Mouse (Mus musculus) heart, embryonic 13.5 days (tissue): ENCODE measurements around the gene Erf. TPM values are rescaled to one million over a fixed set of nuclear protein-coding genes. Genes with fewer than 3 reads are reported as not detected.
"Not testable (repeated sequence)": the region's sequence is repeated elsewhere in the genome, so short reads cannot be mapped to it uniquely, and the experiment has no call there.

Experiments used
- ATAC-seq: fragments of 200-750 bp; cut with Nextera tagmentation; 2 replicates; pipeline ENCODE4 v1.8.0; 2017; ENCODE audit warnings: moderate TSS enrichment; ENCODE audit not compliant: insufficient number of reproducible peaks, low FRiP score, low TSS enrichment; ENCODE audit errors: extremely low read depth
- H3K27ac ChIP-seq: fragments of 300-500 bp; sonication (generic); replicated peaks from 2 replicates; pipeline ENCODE4 v1.5.1; 2015; ENCODE audit warnings: moderate library complexity, mild to moderate bottlenecking, inconsistent platforms
- H3K27me3 ChIP-seq: fragments of 300-500 bp; sonication (generic); replicated peaks from 2 replicates; pipeline ENCODE4 v1.6.1; 2015; ENCODE audit warnings: mild to moderate bottlenecking, inconsistent platforms
- H3K36me3 ChIP-seq: fragments of 300-500 bp; sonication (generic); 2 replicates; pipeline ENCODE4 v1.6.1; 2015; ENCODE audit warnings: mild to moderate bottlenecking, inconsistent platforms
- H3K4me1 ChIP-seq: fragments of 300-500 bp; sonication (generic); 2 replicates; pipeline ENCODE4 v1.6.1; 2015; ENCODE audit warnings: inconsistent platforms
- H3K4me2 ChIP-seq: fragments of 300-500 bp; sonication (generic); 2 replicates; pipeline ENCODE4 v1.6.1; 2015; ENCODE audit warnings: inconsistent platforms, mild to moderate bottlenecking, moderate library complexity
- H3K4me3 ChIP-seq: fragments of 300-500 bp; sonication (generic); 2 replicates; pipeline ENCODE4 v1.5.1; 2015; ENCODE audit warnings: moderate library complexity, mild to moderate bottlenecking, inconsistent platforms
- H3K9ac ChIP-seq: fragments of 300-500 bp; sonication (generic); 2 replicates; pipeline ENCODE4 v1.6.1; 2015; ENCODE audit warnings: inconsistent platforms, mild to moderate bottlenecking, moderate library complexity
- H3K9me3 ChIP-seq: fragments of 300-500 bp; sonication (generic); 2 replicates; pipeline ENCODE4 v1.6.1; 2016; ENCODE audit warnings: inconsistent platforms
- WGBS: fragments of 180-500 bp; shearing (Covaris S2); methylation state at CpG from one replicate; pipeline ENCODE4 v1.1.7; 2015; ENCODE audit warnings: mixed read lengths; 5-methylcytosine and 5-hydroxymethylcytosine counted together
- polyA plus RNA-seq: library from polyadenylated mRNA; unstranded; fragments of >200 nt; fragmentation: Nextera tagmentation; extraction: Ambion mirVana; gene quantifications from 2 replicates; pipeline ENCODE4 v1.2.1, GENCODE M21; 2015

Gene Erf
- polyA plus RNA-seq, 1 experiment from 2014 or later = 11.2 TPM

DNA sequence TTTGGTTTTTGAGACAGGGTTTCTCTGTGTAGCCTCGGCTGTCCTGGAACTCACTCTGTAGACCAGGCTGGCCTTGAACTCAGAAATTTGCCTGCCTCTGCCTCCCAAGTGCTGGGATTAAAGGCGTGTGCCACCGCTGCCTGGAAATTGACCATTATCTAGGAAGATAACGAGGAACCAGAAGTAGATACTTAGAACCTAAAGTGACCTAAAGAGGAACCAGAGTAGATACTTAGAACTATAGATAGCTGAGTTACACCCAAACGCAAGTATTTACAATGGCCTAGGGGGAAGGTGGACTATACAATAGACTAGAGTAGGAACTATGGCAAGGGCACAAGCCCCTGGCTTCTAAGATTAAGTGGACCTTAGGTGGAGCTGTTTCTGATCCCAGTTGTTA, 15.2 kb upstream of the Erf start:
- H3K27ac ChIP-seq, H3K4me3 ChIP-seq, H3K4me2 ChIP-seq, H3K9me3 ChIP-seq, H3K27me3 ChIP-seq, ATAC-seq, H3K36me3 ChIP-seq, H3K9ac ChIP-seq: not testable (repeated sequence)
- peaks cover 37% of the 10 kb centered on the region for H3K4me1 ChIP-seq
- WGBS = 67% methylated on average over 5 of the region's 5 CpGs

DNA sequence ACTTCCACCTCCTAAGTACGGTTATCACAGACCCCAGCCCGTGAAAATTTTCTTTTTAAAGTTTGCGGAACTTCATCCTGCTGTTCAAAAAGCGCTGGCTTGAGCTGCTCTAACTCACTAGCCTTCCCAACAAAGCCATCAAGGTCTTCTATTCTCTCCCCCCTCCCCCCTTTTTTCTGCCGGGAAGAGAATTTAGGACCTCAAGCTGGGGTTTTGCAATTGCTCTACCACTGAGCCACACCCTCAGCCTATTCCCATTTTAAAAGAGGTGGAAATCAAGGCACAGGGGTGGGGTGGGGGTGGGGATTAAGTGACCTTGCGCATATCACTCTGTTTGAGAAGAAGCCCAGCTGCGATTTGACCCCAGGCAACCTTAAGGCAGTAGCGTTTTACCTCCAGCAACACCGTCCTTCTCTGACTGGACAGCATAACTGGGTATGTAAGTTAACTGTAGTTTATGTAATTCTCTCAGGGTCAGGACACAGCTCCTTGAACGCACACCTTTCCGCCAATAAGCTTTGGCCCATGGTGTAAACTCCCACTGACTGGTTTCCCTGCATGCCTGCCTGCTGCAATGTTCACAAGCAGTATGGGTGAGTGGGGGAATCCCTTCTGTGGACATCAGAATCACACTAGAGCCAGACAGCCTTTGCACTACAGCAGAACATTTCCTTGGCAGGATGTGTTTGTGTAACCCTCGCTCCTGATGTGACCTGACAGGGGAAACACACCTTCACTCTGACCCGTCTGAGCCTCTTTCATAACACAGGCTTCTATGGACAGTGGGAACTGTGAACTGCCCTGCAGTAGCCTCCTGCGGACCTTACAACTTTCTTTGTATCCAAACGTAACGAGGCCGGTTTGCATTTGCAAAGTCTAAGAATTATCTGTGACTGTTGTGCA, 13.7 kb upstream of the Erf start:
- no peak for ATAC-seq
- H3K9ac ChIP-seq = peak overlapping the region; percentile 7; the same call in 1 of the 2 replicates
- WGBS = 36% methylated on average over 17 of the region's 17 CpGs

DNA sequence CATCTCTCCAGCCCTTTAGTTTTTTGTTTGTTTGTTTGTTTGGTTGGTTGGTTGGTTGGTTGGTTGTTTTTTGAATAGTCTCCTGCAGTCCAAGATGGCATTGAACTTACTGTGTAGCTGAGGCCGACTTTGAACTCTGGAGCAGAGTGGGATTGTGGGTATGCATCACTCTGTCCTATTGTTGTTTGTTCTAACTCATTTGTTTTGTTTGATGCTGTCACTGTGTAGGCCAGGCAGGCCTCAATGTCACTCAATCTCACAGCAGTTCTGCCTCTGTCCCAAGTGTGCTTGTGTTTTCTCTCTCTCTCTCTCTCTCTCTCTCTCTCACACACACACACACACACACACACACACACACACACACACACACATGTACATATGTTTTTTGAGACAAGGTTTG, 11.3 kb upstream of the Erf start:
- no peak overlapping the region for H3K4me3 ChIP-seq
- H3K36me3 ChIP-seq = no peaks in the 10 kb centered on the region
- 80% methylated on average over 1 of the region's 1 CpGs for WGBS
- ATAC-seq = no peak
- H3K27ac ChIP-seq = no peak overlapping the region
- no peak overlapping the region for H3K4me2 ChIP-seq
- H3K9me3 ChIP-seq = no peaks in the 10 kb centered on the region
- H3K9ac ChIP-seq = no peak overlapping the region
- H3K27me3 ChIP-seq = no peaks in the 10 kb centered on the region
- H3K4me1 ChIP-seq = peaks cover 13% of the 10 kb centered on the region

More for the DNA sequence above, 13.7 kb upstream of the Erf start:
- Histone ChIP-seq H3K36me3 (no peaks in the 10 kb centered on the region), H3K4me2 (no peak overlapping the region), H3K4me1 (peaks cover 21% of the 10 kb centered on the region), H3K9me3 (no peaks in the 10 kb centered on the region), H3K27me3 (no peaks in the 10 kb centered on the region), H3K4me3 (no peak overlapping the region), H3K27ac (no peak overlapping the region)

DNA sequence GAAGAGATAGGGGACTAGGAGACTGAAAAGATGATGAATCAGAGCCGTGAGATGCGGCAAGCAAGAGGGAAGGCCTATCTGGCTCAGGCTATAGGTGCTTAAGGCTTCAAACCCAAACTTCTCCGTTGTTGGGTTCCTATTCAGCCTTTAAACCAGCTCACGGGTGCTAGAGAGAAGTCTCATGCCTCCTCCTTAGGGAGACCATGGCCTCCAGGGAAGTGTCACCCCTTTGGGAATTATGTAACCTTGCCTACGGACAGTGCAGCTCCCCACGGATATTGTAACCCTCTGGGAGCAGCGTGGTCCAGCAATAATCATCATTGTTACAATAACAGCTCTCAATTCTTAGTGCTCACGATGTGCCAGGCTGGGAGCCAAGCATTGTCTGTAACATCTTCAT, 1.3 kb upstream of the Erf start:
- H3K4me2 ChIP-seq = peak overlapping the region; percentile 96
- no peaks in the 10 kb centered on the region for H3K9me3 ChIP-seq
- H3K4me1 ChIP-seq = peaks cover 33% of the 10 kb centered on the region
- H3K27me3 ChIP-seq = no peaks in the 10 kb centered on the region
- WGBS = 20% methylated on average over 8 of the region's 8 CpGs
- H3K36me3 ChIP-seq = no peaks in the 10 kb centered on the region
- H3K27ac ChIP-seq = peak overlapping the region; percentile 100
- ATAC-seq = no peak
- peak overlapping the region; percentile 99 for H3K4me3 ChIP-seq
- peak overlapping the region; percentile 100 for H3K9ac ChIP-seq

DNA sequence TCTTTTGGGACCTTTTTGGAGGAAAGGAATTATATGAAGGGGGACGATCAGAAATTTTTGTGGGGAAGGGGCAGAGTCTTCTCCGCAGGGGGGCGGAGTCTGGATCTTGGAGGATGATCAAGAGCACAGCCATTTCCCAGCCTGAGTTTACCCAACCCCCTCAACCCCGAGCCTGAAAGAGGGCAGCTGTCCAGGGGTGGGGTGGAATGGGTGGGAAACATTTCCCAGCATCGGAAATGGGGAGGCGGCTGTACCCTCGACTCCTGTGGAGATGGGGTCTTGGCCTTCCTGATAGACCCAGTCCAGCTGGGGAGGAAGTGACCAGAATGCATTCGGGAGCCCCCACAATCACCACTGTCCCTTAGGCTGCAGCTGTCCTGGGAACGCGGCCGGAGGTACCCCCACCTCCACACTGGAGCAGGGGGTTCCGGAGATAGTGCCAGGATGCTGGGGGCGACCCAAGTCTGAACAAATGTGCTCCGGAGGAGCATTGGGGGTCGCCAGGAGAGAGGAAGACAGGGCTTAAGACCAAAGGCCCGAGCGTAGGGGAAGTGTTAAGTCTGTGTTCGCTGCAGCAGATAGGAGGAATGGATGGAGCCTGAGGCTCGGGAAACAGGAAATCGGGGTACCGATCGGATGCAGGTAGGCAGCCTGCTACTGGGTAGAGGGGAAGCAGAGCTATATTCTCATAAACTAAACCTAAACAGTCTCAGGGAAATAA, 670 bp upstream of the Erf start:
- 2% methylated on average over 22 of the region's 22 CpGs for WGBS
- Histone ChIP-seq H3K27ac (peak overlapping the region; percentile 100), H3K4me1 (peaks cover 39% of the 10 kb centered on the region), H3K9ac (peak overlapping the region; percentile 100), H3K9me3 (no peaks in the 10 kb centered on the region), H3K36me3 (peaks cover under 1% of the 10 kb centered on the region; the same call in 1 of the 2 replicates), H3K4me2 (peak overlapping the region; percentile 96), H3K27me3 (no peaks in the 10 kb centered on the region), H3K4me3 (peak overlapping the region; percentile 99)
- ATAC-seq = no peak

DNA sequence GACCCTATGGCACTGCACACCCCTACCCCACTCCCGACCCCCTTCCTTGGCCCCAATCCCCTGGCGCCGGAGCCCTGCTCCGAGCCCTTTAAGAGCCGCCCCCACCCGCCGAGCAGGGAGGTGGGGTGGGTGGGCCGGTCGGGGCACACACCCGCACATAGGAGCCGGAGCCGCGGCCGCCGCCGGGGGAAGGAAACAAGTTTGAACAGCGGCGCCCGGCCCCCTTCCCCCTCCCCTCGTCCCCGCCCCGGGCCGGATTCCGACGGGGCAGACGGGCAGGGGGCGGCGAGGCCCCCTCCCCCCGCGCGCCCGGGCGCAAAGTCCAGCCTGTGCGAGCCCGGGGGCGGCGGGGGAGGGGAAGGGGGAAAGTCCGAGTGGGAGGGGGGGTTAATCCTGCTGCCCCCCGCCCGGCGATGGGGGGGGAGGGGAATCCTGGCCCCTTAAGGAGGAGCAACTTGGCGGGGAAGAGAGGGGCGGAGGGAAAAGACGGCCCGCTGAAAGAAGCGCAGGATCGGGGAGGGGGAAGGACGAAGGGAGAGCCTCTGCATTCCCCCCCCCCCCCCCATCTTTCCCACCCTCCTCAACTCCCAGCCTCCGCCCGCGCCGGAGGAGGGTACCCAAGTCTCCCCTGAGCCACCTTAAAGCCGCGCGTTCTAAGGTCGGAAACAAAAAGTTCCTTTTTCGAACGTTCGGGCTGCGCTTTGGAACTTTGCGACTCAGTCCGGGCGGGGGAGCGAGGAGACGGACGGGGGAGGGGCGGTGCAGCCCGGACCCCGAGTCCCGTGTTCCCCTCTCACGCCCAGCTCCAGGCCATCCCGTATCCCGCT, 1.0 kb downstream of the Erf start:
- Histone ChIP-seq H3K9me3 (no peaks in the 10 kb centered on the region), H3K4me1 (peaks cover 56% of the 10 kb centered on the region), H3K27me3 (no peaks in the 10 kb centered on the region), H3K27ac (peak overlapping the region; percentile 100), H3K4me2 (peak overlapping the region; percentile 96), H3K9ac (peak overlapping the region; percentile 100), H3K36me3 (peaks cover 18% of the 10 kb centered on the region), H3K4me3 (peak overlapping the region; percentile 99)
- WGBS = under 1% methylated on average over 38 of the region's 73 CpGs
- peak; percentile 37 for ATAC-seq

DNA sequence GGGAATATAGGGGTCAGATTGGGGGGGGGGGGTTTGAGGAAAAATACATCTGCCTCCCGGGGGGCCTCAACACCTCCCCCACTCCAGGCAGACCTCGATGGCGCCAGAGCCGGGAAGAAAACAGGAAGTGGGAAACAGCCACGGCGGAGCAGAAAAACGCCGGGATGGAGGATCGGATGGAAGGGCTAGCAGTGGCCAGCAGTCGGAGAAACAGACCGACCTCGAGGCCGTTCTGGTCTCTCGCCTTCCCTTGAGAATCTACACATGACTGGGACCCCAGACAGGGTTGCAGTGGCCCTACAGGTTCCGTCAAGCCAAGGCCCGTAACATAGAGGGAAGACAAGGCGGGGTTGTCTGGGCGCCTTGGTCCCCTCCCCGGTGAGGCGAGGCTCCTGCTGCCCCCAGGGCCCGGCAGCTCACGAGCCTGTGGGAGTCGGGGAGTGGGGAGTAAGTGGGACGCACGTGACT, 1.7 kb downstream of the Erf start:
- H3K27me3 ChIP-seq = no peaks in the 10 kb centered on the region
- no peak; the same call in 1 of the 2 replicates for ATAC-seq
- under 1% methylated on average over 25 of the region's 25 CpGs for WGBS
- H3K9me3 ChIP-seq = no peaks in the 10 kb centered on the region
- H3K36me3 ChIP-seq = peaks cover 24% of the 10 kb centered on the region
- peaks cover 61% of the 10 kb centered on the region for H3K4me1 ChIP-seq
- H3K4me2 ChIP-seq = peak overlapping the region; percentile 96
- H3K27ac ChIP-seq = peak overlapping the region; percentile 100
- peak overlapping the region; percentile 100 for H3K9ac ChIP-seq
- peak overlapping the region; percentile 99 for H3K4me3 ChIP-seq

DNA sequence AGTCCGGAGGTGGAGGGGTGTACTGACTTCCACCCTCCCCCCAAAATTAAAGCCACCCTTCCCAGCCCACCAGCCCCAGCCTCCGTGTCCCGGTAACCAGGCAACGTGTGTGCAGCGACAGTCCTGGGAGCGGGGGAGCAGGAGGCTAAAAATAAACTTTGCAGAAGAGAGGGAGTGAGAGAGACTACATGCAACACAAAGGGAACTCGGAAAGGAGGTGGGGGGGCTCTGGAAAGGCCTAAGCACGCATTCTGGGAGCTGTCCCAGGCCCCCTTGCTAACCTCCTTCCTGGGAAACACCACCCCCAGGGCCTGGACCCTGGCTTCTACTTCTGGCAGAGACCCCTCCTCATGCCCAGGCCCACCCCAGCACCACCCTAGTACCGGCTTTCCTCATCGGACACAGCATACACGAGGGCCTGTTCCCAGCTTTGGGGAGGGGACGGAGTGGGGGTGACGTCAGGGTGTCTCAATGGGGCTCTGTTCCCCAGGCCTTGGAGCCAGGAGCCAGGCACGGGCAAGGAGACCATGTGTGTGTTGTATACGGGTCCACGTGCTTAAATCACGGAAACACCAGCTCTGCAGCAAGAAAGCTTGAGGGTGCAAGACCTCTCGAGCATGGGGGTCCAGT, 2.4 kb downstream of the Erf start:
- Histone ChIP-seq H3K36me3 (peaks cover 32% of the 10 kb centered on the region), H3K27me3 (no peaks in the 10 kb centered on the region), H3K27ac (peak overlapping the region; percentile 100), H3K9me3 (no peaks in the 10 kb centered on the region), H3K4me3 (peak overlapping the region; percentile 99), H3K4me2 (peak overlapping the region; percentile 96), H3K4me1 (peaks cover 68% of the 10 kb centered on the region), H3K9ac (peak overlapping the region; percentile 100)
- WGBS = 1% methylated on average over 18 of the region's 18 CpGs
- no peak for ATAC-seq

DNA sequence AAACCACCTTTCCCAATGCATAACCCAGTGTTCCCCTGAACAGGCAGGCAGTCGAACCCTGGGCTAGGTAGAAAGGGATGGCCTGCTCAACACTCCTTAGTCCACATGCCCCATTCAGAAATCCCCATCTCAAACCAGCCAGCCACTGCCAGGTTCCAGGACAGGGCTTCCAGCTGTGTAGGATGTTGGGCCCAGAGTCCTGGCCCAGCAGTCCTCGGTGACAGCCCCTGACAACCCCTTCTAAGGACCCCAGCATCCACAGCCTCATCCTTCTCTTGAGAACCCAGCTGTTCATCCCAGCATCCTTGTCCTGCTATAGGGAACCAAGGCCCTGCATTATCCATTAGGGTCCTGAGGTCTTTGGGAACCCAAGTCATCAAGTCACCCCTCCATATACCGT, 3.1 kb downstream of the Erf start:
- ATAC-seq = no peak
- Histone ChIP-seq H3K4me2 (peak overlapping the region; percentile 96), H3K4me1 (peaks cover 71% of the 10 kb centered on the region), H3K36me3 (peaks cover 38% of the 10 kb centered on the region), H3K27me3 (no peaks in the 10 kb centered on the region), H3K4me3 (peak overlapping the region; percentile 99), H3K9ac (peak overlapping the region; percentile 100), H3K9me3 (no peaks in the 10 kb centered on the region), H3K27ac (peak overlapping the region; percentile 100)
- WGBS = 10% methylated on average over 3 of the region's 3 CpGs

DNA sequence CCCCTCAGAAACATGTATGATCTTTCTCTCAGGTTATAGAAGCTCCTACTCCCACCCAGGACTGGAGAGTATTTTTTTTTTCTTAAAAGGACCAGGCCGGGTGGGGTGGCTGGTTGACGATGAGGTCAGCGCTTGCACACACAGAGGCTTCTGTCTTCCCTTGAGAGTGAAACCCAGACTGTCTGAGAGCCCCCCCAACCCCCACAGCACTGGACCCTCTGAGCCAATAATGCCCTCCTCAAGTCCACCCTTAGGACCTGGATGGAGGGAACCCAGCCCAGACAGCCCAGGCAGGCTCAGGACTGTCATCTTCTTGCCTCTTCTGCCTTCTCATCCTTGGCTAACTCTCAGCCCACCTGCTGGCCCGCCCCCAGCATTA, 3.8 kb downstream of the Erf start:
- no peak for ATAC-seq
- H3K27me3 ChIP-seq = no peaks in the 10 kb centered on the region
- WGBS = 35% methylated on average over 4 of the region's 4 CpGs

More for the DNA sequence above, 3.8 kb downstream of the Erf start:
- Histone ChIP-seq H3K9ac (peak overlapping the region; percentile 100), H3K9me3 (no peaks in the 10 kb centered on the region), H3K4me3 (peak overlapping the region; percentile 99), H3K27ac (peak overlapping the region; percentile 100), H3K36me3 (peaks cover 46% of the 10 kb centered on the region), H3K4me1 (peaks cover 65% of the 10 kb centered on the region), H3K4me2 (peak overlapping the region; percentile 96)
